Mouse (Mus musculus) kidney, adult 9 months (tissue): ENCODE data around the gene Dclk3.

ENCODE experiments used
- DNase-seq: peaks from one replicate; pipeline ENCODE4 v3.0.0; 2022

The Dclk3 gene

DNA sequence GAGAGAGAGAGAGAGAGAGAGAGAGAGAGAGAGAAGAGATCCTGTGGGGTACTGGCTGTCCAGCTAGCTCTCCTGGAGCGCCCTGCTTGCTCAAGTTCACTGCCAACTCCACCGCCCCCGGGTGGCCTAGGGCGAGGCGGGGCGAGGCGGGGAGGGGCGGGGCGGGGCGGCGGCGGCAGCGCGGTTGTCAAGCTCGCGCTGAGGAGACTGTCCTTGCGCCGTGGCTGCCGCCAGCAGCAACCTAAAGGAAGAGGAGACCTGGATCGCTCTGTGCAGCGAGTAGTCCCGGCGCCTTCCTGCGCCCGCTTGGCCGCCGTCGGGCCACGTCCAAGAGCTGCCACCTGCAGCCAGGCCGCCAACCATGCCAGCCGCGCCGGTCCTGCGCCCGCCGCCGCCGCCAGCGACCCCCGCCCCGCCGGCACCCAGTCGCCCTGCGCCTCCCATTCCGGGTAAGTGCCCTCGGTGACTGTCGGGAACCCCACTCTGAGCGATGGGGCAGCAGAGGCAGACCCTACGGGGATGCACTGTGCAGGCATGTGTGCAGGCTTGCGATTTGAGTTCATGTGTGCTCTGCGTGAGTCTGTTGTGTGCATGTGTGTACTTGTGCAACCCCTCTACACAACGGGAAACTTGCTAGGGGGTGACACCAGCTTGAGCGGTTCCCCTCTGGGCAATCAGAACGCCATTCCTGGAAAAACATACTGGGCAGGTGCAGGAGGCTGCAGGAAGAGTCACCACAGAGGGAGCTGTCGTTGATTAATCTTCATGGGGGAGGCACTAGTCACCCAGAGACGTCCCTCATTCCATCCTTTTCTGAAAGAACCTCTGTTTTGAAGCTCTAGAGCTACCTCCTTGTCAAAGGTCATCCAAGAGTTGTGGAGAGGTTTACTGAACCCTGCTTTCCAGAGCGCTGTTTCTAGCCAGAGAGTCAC lies at the start of gene Dclk3:
Gene Dclk3, plus strand, starts transcription at position 178 of the 932 bp plus-strand sequence.
- DNase-seq = peak; percentile 85

GRCm38 (mm10) chr9:111390016-111390415 lies 48.9 kb upstream of the Dclk3 start:
- DNase-seq = no peak

DNA sequence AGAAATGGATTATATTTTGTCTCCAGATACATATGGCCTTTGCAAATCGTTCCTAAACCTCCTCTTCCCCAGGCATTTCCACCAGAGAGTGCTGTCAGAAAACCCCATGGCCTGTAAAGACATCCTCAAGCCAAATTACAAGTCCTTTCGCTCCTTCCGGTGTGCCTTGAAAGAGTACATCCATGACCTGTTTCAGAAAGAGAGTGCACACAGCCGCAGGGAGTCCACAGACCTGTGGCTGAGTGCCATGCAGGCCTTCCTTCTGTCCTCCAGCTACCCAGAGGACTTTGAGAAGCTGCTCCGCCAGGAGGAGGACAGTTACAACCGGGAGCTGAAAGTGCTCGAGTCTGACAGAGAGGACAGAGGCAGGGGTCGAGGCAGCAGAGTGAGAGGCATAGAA lies 47.8 kb upstream of the Dclk3 start:
- no peak for DNase-seq

- no peak for DNase-seq
Observed at GRCm38 (mm10) chr9:111391926-111392442, 46.9 kb upstream of the Dclk3 start.

DNA sequence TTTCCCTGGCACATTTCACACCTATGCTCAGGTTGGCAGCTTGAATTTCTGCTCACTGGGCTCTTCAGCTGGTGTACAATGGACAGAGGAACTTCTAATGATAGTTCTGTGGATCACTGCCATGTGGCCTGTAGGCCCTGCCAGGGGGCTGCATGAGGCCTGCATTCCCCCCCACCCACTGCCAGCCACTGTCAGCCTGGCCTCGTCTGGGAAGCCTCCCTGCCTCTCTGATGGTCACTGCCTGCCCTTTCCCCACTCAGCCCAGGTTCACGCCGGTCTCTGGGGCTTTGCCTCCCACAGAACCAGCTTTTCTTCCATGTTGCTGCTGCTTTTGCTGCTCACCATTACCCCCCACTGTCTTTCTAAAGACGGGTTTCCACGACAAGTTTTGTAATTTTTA lies 43.6 kb upstream of the Dclk3 start:
- no peak for DNase-seq

GRCm38 (mm10) chr9:111398059-111398458 lies 40.8 kb upstream of the Dclk3 start:
- no peak for DNase-seq

- DNase-seq = no peak
Observed at GRCm38 (mm10) chr9:111400089-111400488, 38.8 kb upstream of the Dclk3 start.

- no peak for DNase-seq
Observed at GRCm38 (mm10) chr9:111403159-111403558, 35.7 kb upstream of the Dclk3 start.

- no peak for DNase-seq
Observed at GRCm38 (mm10) chr9:111404346-111405079, 34.4 kb upstream of the Dclk3 start.

DNA sequence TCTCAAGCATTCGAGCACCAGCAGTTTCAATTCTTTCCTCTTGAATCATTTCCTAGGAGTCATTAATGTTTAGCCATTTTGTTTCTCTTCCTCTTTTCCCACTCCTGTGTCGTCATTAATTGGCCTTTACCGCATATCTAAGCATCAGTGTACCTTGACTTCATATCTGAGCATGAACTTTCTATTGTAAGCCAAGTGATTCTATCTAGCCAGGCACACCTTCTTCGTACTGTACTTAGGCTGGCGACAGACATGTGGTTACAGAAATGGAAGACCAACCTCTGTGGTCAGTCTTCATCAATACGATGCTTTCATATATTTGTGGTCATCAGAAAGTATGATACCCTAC lies 33.8 kb upstream of the Dclk3 start:
- peak; percentile 26 for DNase-seq

- no peak for DNase-seq
Observed at GRCm38 (mm10) chr9:111408012-111408411, 30.9 kb upstream of the Dclk3 start.

- no peak for DNase-seq
Observed at GRCm38 (mm10) chr9:111408427-111408826, 30.5 kb upstream of the Dclk3 start.

- DNase-seq = no peak
Observed at GRCm38 (mm10) chr9:111412471-111413160, 26.3 kb upstream of the Dclk3 start.

DNA sequence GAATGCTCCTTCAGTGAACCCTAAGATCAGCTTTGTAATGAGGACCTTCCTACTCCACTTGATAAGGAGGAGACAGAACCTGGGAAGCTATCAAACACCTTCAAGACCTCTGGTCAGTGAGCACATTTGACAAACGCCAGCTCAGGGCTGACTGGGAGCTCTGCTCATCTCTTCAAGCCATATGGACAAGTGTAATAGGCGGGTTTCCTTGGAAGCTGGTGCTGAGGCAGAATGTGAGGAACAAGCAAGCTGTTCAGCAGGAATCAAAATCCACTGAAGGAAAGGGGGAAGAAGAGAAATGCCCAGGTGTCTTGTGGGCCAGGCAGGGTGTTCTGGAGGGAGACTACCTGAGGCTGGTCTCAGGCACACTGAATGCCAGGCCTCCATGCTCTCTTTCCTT lies 17.0 kb upstream of the Dclk3 start:
- DNase-seq = no peak

DNA sequence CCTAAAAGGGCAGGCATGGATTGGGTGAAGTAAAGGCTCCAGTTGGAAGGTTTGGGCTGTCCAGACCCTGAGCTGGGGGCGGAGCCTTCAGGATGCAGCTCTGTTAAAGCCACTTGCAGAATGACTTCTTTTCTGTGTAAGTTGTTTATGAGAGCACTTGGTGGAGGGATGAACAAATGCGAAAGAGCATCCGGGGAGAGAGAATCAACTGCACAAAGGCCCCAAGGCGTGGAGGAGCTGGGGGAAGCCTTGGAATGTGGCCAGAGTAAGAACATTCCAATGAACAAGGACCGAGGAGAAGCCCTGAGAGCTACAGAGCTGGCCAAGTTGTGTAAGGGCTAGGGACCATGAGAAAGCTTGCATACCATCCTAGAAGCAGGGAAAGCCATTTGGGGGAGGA lies 16.3 kb upstream of the Dclk3 start:
- no peak for DNase-seq

DNA sequence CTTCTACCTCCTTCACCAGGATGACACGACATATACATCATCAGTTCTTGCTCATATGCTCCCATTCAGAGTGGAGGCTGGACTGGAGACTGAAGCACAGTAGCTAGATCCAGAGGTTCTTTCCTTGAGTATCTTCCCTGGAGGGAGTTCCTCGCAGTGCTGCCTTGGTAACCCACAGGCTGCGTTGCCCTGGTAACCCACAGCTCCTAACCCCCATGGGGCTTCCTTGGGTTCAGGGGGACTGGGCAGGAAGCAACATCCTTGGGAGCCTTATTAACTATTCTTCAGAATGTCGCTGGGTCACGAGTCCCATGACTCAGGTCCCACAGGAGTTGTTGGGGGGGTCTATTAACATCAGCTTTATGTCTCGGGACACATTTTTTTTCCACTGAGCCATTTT lies 13.8 kb upstream of the Dclk3 start:
- no peak for DNase-seq

DNA sequence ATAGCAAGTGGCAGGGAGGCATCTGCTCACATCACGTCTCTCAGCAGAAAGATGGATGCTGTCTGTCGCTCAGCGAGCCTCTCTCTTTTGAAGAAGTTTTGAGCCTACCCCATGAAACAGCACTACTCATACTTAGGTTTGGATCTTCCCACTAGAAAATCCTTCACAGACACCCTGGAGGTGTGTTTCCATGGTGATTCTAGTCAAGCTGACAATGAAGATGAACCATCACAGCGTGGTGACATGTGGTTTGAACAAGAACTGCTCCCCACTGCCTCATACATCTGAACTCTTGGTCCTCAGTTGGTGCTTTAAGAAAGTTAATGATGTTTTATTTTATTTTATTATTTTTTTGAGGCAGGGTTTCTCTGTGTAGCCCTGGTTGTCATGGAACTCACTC lies 12.9 kb upstream of the Dclk3 start:
- no peak for DNase-seq

DNA sequence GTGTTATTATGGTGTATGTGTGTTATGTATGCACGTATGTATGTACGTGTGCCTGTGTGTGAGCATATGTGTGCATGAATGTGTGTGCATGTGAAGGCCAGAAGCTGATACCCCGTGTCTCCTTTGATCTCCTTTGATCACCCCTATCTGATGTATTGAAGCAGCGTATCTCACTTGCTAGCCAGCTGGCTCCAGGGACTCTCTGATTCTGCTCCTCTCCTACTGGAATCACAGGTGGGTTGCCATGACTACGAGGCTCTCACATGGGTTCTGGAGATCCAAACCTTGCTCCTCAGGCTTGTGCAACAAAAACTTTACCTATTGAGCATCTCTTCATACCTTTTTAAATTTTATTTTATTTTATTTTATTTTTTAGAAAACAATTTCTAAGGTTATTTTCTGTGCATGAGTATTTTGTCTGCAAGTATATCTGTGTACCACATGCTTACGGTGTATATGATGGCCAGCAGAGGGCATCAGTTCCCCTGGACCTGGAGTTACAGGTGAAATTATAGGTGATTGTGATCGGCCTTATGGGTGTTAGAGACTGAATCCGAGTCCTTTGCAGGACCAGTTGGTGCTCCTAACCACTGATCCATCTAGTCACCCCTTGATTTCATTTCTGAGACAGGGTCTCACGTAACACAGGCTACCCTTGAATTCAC lies 10.9 kb upstream of the Dclk3 start:
- DNase-seq = peak; percentile 58

DNA sequence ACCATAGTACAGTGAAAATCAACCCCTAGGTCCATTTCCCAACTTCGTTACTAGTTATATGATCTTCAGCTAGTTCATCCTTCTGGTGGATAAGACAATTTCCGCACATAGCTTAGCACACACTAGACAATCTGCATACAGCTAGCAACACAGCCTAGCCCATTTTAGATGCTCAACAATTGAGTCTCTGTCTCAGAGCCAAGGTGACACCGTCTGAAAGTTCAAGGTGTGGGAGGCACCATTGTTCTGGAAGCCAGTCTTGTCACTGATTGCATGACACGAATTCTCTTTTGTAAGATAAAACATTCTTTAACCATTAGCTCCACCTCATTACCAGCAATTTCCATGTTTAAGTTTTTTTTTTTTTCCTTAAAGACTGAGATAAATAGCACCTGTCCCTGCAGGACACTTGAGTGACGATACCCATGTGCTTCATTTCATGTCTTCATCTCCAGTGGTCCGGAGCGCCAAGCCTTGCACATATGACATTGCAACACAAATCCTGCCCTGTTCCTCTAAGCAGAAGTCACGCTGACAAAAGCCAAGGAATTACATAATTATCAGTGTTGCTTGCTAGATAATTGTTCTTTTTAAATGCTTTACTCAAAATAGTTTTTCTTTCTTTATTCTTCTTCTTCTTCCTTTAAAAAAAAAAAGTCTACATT lies 10.1 kb upstream of the Dclk3 start:
- no peak for DNase-seq

GRCm38 (mm10) chr9:111429363-111429750 lies 9.5 kb upstream of the Dclk3 start:
- DNase-seq = no peak

GRCm38 (mm10) chr9:111435429-111435828 lies 3.5 kb upstream of the Dclk3 start:
- no peak for DNase-seq

- no peak for DNase-seq
Observed at GRCm38 (mm10) chr9:111439836-111440201, 938 bp downstream of the Dclk3 start.
